Mouse (Mus musculus): ENCODE measurements at regions not wholly inside any gene's neighbourhood (a gene's known extent, or its start where the extent isn't known, plus 50 kb on each side); places are given as distances from the start of the nearest gene placed in this dataset.

DNA sequence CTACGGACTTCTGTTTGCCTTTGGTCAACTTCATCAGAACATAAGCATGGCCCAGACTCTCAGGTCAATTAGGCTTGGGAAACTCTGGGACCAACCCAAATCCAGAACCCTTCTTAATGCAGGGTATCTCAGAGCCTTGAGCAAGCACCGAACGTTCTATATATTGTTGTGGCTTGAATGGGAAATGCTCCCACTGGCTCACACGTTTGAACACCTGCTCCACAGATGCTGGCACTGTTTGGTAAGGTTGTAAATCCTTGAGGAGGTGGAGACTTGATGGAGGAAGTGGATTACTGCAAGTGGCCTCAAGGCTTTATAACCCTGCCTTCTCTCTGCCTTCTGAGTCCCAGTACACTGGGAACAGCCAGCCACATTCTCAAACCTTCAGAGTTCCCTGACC is 231.3 kb upstream of the Tox3 start:
- TF ChIP-seq CTCF (IDR thresholded peaks at IDR 0.05; ENCODE audit: extremely low read depth, insufficient read depth, low read length) (no peak), POLR2A (IDR thresholded peaks at IDR 0.05; ENCODE audit: extremely low read depth, insufficient read depth, low read length) (no peak)
